Mouse (Mus musculus) fibroblast of lung, adult 2 months (primary cell): Measurements from ENCODE around the gene BC107364.
A peak's percentile ranks its signal among the peaks of the same experiment; 100 is the strongest.
"Not testable (repeated sequence)": the region's sequence is repeated elsewhere in the genome, so short reads cannot be mapped to it uniquely, and the experiment has no call there.

Experiments used
- DNase-seq: peaks from one replicate; pipeline ENCODE4 v3.0.0-alpha.2; 2011; ENCODE audit warnings: low read depth

Gene BC107364

GRCm38 (mm10) chr3:96452262-96452661 lies at the start of gene BC107364:
Gene BC107364 (minus strand): TSS chr3:96452306.
- DNase-seq: not testable (repeated sequence)

- peak; percentile 53 for DNase-seq
Observed at GRCm38 (mm10) chr3:96501391-96502115, 49.4 kb upstream of the BC107364 start.

GRCm38 (mm10) chr3:96500691-96501265 lies 48.7 kb upstream of the BC107364 start:
- peak; percentile 51 for DNase-seq

GRCm38 (mm10) chr3:96500289-96500621 lies 48.1 kb upstream of the BC107364 start:
- peak; percentile 78 for DNase-seq

- DNase-seq: peak; percentile 69
Observed at GRCm38 (mm10) chr3:96499481-96500288, 47.6 kb upstream of the BC107364 start.

- no peak for DNase-seq
Observed at GRCm38 (mm10) chr3:96498476-96499245, 46.6 kb upstream of the BC107364 start.

- peak; percentile 36 for DNase-seq
Observed at GRCm38 (mm10) chr3:96497451-96498028, 45.4 kb upstream of the BC107364 start.

GRCm38 (mm10) chr3:96496620-96497275 lies 44.6 kb upstream of the BC107364 start:
- not testable (repeated sequence) for DNase-seq

GRCm38 (mm10) chr3:96496216-96496615 lies 44.1 kb upstream of the BC107364 start:
- DNase-seq: no peak

- DNase-seq: no peak
Observed at GRCm38 (mm10) chr3:96495490-96496210, 43.5 kb upstream of the BC107364 start.

GRCm38 (mm10) chr3:96494912-96495311 lies 42.8 kb upstream of the BC107364 start:
- no peak for DNase-seq

GRCm38 (mm10) chr3:96494456-96494855 lies 42.4 kb upstream of the BC107364 start:
- DNase-seq: not testable (repeated sequence)

- DNase-seq: not testable (repeated sequence)
Observed at GRCm38 (mm10) chr3:96489636-96490035, 37.5 kb upstream of the BC107364 start.

GRCm38 (mm10) chr3:96488907-96489629 lies 37.0 kb upstream of the BC107364 start:
- DNase-seq: not testable (repeated sequence)

- not testable (repeated sequence) for DNase-seq
Observed at GRCm38 (mm10) chr3:96488290-96488906, 36.3 kb upstream of the BC107364 start.

GRCm38 (mm10) chr3:96487596-96488289 lies 35.6 kb upstream of the BC107364 start:
- DNase-seq: peak; percentile 27

- DNase-seq: not testable (repeated sequence)
Observed at GRCm38 (mm10) chr3:96486828-96487559, 34.9 kb upstream of the BC107364 start.
